Mouse (Mus musculus): ENCODE data around the gene Cntn2.

Gene Cntn2

DNA sequence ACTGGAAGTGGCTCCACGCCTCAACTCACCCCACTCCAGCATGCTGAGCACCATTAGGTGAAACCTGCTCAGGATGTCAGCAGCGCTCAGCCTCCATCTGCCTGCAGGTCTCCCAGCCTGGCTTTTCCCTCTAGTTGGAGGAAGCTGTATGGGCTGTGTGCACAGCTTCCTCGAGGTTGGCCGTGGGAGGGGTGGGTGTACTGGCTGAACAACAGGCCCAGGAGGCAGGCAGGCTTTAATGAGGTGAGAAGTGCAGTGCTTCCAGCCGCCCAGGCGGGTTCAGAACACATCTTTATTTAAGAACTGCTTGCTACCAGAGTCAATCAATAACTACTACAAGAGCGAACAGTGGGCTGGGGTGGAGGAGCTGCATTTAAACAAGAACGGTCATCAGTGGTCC, 31.5 kb downstream of the Cntn2 start:
- WGBS: 46% methylated on average over 8 of the region's 8 CpGs

GRCm38 (mm10) chr1:132509771-132510170, 33.3 kb downstream of the Cntn2 start:
- 67% methylated on average over 5 of the region's 5 CpGs for WGBS

DNA sequence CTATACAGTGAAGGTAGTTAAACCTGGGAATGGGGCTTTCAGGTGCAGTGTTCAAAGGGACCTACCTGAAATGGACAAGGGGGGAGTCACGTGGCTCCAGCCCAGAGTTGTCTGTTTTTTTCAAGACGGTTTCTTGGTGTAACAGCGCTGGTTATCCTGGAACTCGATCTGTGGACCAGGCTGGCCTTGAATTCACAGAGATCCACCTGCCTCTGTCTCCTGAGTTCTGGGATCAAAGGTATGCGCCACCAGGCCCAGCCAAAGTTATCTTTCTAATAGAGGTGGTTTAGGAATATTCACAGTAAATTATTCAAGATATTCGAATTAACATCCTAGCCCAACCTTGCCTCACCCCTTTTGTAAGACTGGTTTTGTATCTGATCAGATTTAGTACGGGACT, 36.4 kb downstream of the Cntn2 start:
- 94% methylated on average over 7 of the region's 7 CpGs for WGBS

DNA sequence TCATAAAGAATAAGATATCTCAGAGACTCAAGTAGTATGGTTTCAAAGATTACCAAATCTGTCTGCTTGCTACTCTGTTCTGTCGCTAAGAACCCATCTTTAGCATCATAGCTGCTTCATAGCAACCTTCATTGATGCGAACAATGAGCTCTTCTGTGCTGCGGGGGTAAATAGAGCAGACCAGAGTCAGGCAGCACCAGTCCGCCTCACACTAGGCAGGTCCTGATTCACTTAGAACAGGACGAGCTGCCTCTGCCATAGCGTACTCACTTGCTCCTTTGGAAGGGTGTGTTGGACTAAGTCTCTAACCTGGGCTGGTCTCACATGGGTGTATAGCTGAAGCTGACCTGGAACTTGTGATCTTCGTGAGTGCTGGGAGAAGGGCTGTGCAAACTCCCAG, 37.0 kb downstream of the Cntn2 start, which contains the start of gene Tmem81:
Gene Tmem81 (plus strand): TSS at position 173 of the 400 bp plus-strand sequence.
- 57% methylated on average over 7 of the region's 7 CpGs for WGBS

DNA sequence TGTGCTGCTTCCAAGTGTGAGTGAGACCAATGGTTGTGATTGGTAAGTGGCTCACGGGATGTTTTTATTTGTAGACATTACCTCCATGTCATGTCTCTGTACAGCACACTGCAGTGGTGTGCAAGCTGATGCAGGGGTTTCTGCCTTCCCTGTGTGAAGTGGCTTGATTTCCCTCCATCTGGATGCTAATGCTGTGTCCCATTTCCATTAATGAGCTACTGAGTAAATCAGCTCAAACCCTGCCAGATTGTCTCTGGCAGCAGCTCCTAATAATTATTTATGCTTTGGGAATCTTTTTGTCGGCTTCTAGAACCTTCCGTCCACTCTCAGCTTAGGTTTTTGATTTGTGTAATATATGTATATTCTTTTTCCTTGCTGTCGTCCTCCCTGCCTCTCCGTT, 37.9 kb downstream of the Cntn2 start:
- 45% methylated on average over 5 of the region's 5 CpGs for WGBS

DNA sequence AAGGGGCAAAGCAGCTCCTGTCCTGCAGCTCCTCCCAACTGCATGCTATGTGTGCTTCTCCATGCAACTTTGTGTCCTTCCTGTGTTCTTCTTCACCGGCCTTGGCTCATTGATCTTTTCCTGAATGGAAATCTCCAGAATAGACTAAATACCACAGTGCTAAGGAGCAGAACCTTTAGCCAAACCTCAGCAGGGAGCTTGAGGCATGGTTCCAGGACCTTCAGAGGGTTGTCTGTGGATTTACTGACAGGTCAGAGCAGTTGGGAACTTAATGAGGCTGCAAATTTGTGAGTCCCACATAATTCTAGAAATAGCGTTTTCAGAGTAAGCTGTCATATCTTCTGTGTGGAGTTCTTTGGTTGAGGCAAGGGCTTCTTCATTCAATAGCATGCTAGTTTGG, 42.5 kb downstream of the Cntn2 start:
- WGBS: 65% methylated on average over 2 of the region's 2 CpGs

DNA sequence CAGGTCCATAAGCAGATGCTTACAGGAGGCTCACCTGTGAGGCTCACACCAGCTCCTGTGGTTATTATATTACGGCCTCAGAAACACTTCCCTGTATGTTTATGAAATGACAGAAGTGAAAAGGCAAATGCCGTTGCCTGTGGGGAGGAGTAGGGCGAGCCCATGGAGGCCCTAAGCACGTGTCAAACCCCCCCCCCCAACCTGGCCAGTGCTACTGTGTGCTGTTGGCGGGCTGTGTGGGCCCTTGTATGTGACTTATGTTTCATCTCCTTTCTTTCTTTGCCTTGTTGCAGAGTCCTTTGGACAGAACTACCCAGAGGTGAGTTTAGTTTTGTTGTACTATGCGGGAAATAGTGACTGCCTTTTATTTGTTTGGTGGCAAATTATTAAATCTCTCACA, 59.3 kb downstream of the Cntn2 start:
- 82% methylated on average over 6 of the region's 6 CpGs for WGBS

DNA sequence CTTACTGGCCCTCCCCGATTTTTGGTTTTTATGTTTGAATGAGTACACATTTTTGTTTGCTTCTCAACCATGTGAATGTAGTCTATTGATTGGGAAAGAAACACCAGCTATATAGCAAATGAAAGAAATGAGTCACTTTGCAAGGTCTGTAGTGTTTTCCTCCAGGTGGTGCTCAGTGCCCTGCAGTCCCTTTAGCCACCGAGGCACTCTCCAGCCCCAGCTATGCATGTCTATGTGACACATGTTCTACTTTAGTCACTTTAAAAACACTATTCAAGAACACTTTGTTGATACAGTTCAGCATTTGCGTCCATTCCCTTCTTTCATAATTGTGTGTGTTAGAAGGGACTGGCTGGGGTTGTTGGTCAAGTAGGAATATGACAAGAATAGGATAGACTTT, 59.8 kb downstream of the Cntn2 start:
- 70% methylated on average over 3 of the region's 3 CpGs for WGBS

DNA sequence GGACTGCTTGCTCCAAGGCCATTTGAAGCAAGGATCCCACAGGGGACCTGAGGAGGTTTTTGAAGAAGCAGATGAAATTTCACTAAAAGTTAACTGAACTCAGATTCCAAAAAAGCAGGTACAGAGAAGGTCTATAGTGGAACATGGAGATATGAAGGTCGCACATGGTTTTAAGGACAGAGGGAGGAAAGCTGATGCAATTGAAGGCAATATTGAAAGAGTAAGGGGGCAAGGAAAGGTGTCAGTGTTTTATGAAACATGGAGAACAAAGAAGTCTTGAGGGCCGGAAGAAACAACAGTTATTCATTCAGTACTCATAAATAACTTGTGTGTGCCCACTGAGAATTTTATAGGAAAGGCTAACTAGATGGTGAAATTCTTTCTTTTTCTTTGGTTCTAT, 61.4 kb downstream of the Cntn2 start:
- 89% methylated on average over 2 of the region's 2 CpGs for WGBS

DNA sequence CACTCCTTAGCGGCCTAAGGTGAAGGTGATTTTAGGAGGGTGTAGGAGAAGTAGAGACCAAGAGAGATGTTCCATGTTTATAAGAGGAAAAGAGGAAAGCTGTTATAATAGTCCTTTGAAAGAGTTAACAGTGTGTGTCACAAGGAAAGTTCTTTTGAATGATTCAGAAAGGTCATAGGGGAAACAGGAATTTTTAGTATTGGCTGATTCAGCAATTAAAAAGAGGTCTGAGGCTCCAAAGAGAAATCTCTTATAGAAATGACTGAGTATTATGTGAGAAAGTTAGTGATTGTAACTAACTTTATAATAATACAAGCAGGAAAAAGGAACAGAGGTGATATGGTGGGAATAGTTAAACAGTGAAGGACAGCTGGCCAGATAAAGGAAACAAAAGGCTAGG, 63.6 kb downstream of the Cntn2 start:
- WGBS: 83% methylated on average over 1 of the region's 1 CpGs

GRCm38 (mm10) chr1:132476928-132477691, 65.9 kb downstream of the Cntn2 start, which contains the start of gene Rbbp5:
Rbbp5 (plus strand) TSS chr1:132477365.
- 1% methylated on average over 43 of the region's 43 CpGs for WGBS

GRCm38 (mm10) chr1:132476575-132476927, 66.5 kb downstream of the Cntn2 start:
- 4% methylated on average over 9 of the region's 9 CpGs for WGBS

DNA sequence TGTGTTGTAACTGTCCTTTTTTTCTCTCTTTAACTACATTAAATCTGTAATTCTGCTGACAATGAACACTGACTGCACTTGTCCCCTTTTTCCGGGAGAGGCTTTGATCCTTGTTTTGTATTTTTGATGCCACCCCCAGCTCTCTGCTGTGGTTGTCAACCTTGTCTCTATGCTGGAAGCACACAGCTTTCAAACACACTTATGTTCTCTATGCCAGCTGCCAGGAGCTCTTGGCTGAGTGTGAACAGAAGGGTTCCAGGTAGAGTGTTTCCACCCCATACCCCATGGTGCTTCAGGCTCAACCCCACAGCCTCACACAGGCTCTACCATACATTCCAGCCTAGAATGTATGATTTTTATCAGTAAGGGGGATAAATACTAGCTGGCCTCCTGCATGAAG, 68.6 kb downstream of the Cntn2 start:
- 30% methylated on average over 1 of the region's 1 CpGs for WGBS

DNA sequence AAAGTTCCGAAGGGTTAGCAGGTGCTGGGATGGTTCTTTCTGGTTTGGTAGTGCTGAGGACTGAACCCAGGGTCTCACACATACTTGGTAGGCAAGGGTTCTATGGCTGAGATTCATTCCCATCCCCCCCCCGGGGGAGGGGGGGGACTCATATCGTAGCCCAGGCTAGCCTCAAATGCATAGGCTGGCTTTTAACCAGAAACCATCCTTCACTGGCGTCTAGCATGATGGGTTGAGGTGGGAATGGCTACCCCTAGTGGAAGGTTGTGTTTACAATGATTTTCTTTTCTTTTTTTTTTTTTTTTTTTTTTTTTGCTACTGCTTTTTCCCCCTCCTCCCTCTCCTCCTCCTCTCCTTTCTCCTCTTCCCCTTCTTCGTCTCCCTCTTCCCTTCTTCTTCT, 70.5 kb downstream of the Cntn2 start:
- 37% methylated on average over 5 of the region's 5 CpGs for WGBS

- WGBS: 91% methylated on average over 5 of the region's 5 CpGs
Measured at GRCm38 (mm10) chr1:132471499-132471898, 71.6 kb downstream of the Cntn2 start.

GRCm38 (mm10) chr1:132471032-132471431, 72.0 kb downstream of the Cntn2 start:
- WGBS: 76% methylated on average over 2 of the region's 2 CpGs

- WGBS: 92% methylated on average over 1 of the region's 1 CpGs
Measured at GRCm38 (mm10) chr1:132470031-132470430, 73.0 kb downstream of the Cntn2 start.

DNA sequence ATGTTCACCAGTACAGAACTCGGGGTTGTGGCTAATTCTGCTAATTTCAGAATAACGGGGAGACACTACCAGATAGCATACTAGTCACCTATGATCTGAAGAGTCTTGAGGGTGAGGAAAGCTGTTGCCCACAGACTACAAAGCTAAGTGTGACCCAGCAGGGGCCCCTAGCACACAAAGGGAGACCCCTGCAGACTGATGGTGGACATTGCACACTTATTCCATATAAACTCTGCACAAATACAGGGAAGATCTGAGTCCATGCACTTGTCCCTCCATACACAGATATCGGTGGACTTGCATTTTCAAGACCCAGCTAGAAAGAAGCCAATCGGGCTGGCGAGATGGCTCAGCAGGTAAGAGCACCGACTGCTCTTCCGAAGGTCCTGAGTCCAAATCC, 73.5 kb downstream of the Cntn2 start:
- WGBS: 93% methylated on average over 7 of the region's 7 CpGs

DNA sequence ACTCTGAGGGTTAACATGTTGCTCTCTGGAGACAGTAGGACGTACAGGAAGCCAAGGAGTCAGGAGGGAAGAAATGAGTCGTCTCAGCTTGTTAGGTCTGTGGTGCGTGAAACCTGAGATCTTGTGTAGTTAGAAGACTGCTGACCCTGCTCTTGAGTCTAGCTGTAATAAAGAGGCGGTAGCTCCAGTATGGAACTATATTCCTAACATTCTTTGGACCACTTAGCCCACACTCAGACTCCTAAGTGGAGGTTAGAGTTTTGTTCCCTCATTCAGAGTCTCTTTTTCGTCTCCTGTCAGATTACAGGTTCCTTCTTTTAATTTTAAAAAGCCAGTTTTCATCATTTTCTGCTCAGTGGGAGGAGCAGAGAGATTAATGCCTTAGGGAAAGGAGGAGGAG, 78.4 kb downstream of the Cntn2 start:
- WGBS: 71% methylated on average over 5 of the region's 5 CpGs
